Mouse (Mus musculus) MEL (cell line): ENCODE measurements around the gene Entpd7.

Source experiments
- CHD2 ChIP-seq: IDR thresholded peaks from 2 replicates; pipeline ENCODE4 v1.6.1; 2011; ENCODE audit warnings: low read length, improper control_type of control experiment
- CTCF ChIP-seq, 3 experiments: IDR thresholded peaks in 2 of 3; conservative IDR thresholded peaks in 1 of 3; 2 replicates each; pipeline ENCODE4 v1.5.1; 2011 to 2012; ENCODE audit warnings: low read length in 3 of 3, low read depth in 2 of 3, mild to moderate bottlenecking in 2 of 3, improper control_type of control experiment in 1 of 3, inconsistent platforms in 1 of 3, mixed read lengths in 1 of 3, moderate library complexity in 1 of 3; ENCODE audit not compliant: control insufficient read depth in 1 of 3, insufficient read depth in 1 of 3, poor library complexity in 1 of 3, severe bottlenecking in 1 of 3
- GABPA ChIP-seq: IDR thresholded peaks from 2 replicates; pipeline ENCODE4 v1.6.1; 2012; ENCODE audit warnings: low read depth, mild to moderate bottlenecking, inconsistent platforms, low read length, improper control_type of control experiment, moderate library complexity
- GATA1 ChIP-seq: IDR thresholded peaks from 2 replicates; pipeline ENCODE4 v1.6.1; 2011; ENCODE audit warnings: low read depth, low read length, improper control_type of control experiment
- NRF1 ChIP-seq: IDR thresholded peaks from 2 replicates; pipeline ENCODE4 v1.6.1; 2014; ENCODE audit warnings: low read depth, mild to moderate bottlenecking, inconsistent platforms, low read length, improper control_type of control experiment, moderate library complexity; ENCODE audit not compliant: poor library complexity, insufficient read depth, severe bottlenecking
- POLR2A ChIP-seq, 2 experiments: IDR thresholded peaks; 2 replicates each; pipeline ENCODE4 v1.6.1; 2011 to 2012; ENCODE audit warnings: low read length in 2 of 2, mild to moderate bottlenecking in 2 of 2, control low read depth in 1 of 2, improper control_type of control experiment in 1 of 2, low read depth in 1 of 2, moderate library complexity in 1 of 2; ENCODE audit not compliant: control insufficient read depth in 1 of 2, insufficient read depth in 1 of 2, poor library complexity in 1 of 2
- ZNF384 ChIP-seq: IDR thresholded peaks from 2 replicates; pipeline ENCODE4 v1.6.1; 2012; ENCODE audit warnings: low read depth, mild to moderate bottlenecking, inconsistent platforms, low read length, improper control_type of control experiment

- TF ChIP-seq NRF1: no peak
- TF ChIP-seq GATA1: no peak
- no peak for TF ChIP-seq CTCF (IDR thresholded peaks at IDR 0.05 in 2 of 3, conservative IDR thresholded peaks at IDR 0.05 in 1 of 3; ENCODE audit: control insufficient read depth in 1 of 3, insufficient read depth in 1 of 3, low read depth in 2 of 3, low read length in 3 of 3, poor library complexity in 1 of 3, severe bottlenecking in 1 of 3)
- no peak for TF ChIP-seq GABPA
- no peak for TF ChIP-seq CHD2
- no peak; the same call in 1 of the 2 replicates for TF ChIP-seq ZNF384
- TF ChIP-seq POLR2A (IDR thresholded peaks at IDR 0.05; ENCODE audit: control insufficient read depth in 1 of 2, insufficient read depth in 1 of 2, low read depth in 1 of 2, low read length in 2 of 2, poor library complexity in 1 of 2): no peak
Observed at GRCm38 (mm10) chr19:43731157-43731556, 41.7 kb downstream of the Entpd7 start.
